Mouse (Mus musculus) CH12.LX (cell line): ENCODE data around the gene Hmcn1. TPM values are rescaled to one million over a fixed set of nuclear protein-coding genes. Genes with fewer than 3 reads are reported as not detected.

Experiments
- DNase-seq: peaks from one replicate; pipeline ENCODE4 v3.0.0-alpha.2; 2013; ENCODE audit errors: extremely low read depth
- H3K27ac ChIP-seq: 2 replicates; pipeline ENCODE4 v1.5.1; 2012; ENCODE audit warnings: low read depth, mild to moderate bottlenecking, control low read depth, moderate library complexity; ENCODE audit not compliant: insufficient read depth
- H3K27me3 ChIP-seq: replicated peaks from 2 replicates; pipeline ENCODE3; 2012; ENCODE audit warnings: inconsistent platforms
- H3K36me3 ChIP-seq, 2 experiments: replicated peaks in 1 of 2; 2 replicates each; pipeline versions ENCODE3 to v1.6.1; 2012; ENCODE audit warnings: inconsistent platforms in 1 of 2, low read length in 1 of 2, mild to moderate bottlenecking in 1 of 2, mixed read lengths in 1 of 2, moderate library complexity in 1 of 2; ENCODE audit not compliant: control insufficient read depth in 1 of 2, insufficient read depth in 1 of 2
- H3K4me1 ChIP-seq, 2 experiments: 2 replicates each; pipeline ENCODE4 v1.6.1; 2012; ENCODE audit warnings: inconsistent platforms in 1 of 2, moderate library complexity in 1 of 2; ENCODE audit not compliant: insufficient read depth in 2 of 2, control insufficient read depth in 1 of 2
- H3K4me2 ChIP-seq: 2 replicates; pipeline ENCODE4 v1.6.1; 2012; ENCODE audit warnings: low read depth, mild to moderate bottlenecking, control low read depth; ENCODE audit not compliant: poor library complexity, insufficient read depth, severe bottlenecking
- H3K4me3 ChIP-seq, 3 experiments: fragments of 150-350 bp in 1 of 3; sonication (generic) in 1 of 3; replicated peaks in 1 of 3; 2 replicates each; pipeline versions ENCODE3 to v1.5.1; 2011 to 2012; ENCODE audit warnings: low read depth in 2 of 3, low read length in 2 of 3, mild to moderate bottlenecking in 2 of 3, moderate library complexity in 2 of 3, control low read depth in 1 of 3, improper control_type of control experiment in 1 of 3, inconsistent platforms in 1 of 3, mixed read lengths in 1 of 3; ENCODE audit not compliant: poor library complexity in 1 of 3
- H3K79me2 ChIP-seq: replicated peaks from 2 replicates; pipeline ENCODE4 v1.6.1; 2012; ENCODE audit warnings: mild to moderate bottlenecking, moderate library complexity; ENCODE audit not compliant: control insufficient read depth, poor library complexity, insufficient read depth, severe bottlenecking; ENCODE audit errors: extremely low read depth
- H3K9ac ChIP-seq: 2 replicates; pipeline ENCODE4 v1.6.1; 2012; ENCODE audit warnings: low read depth, mild to moderate bottlenecking, control low read depth, moderate library complexity; ENCODE audit not compliant: insufficient read depth
- H3K9me3 ChIP-seq: replicated peaks from 2 replicates; pipeline ENCODE3; 2012; ENCODE audit warnings: low read length, inconsistent platforms, mixed read lengths
- BHLHE40 ChIP-seq: IDR thresholded peaks from 2 replicates; pipeline ENCODE4 v1.6.1; 2011; ENCODE audit warnings: mild to moderate bottlenecking, low read depth, low read length, improper control_type of control experiment
- CTCF ChIP-seq, 2 experiments: IDR thresholded peaks in 1 of 2; conservative IDR thresholded peaks in 1 of 2; 2 replicates each; pipeline ENCODE4 v1.5.1; 2011 to 2012; ENCODE audit warnings: low read depth in 2 of 2, low read length in 2 of 2, improper control_type of control experiment in 1 of 2, inconsistent platforms in 1 of 2, mild to moderate bottlenecking in 1 of 2, moderate library complexity in 1 of 2
- ELF1 ChIP-seq: IDR thresholded peaks from 2 replicates; pipeline ENCODE4 v1.6.1; 2014; ENCODE audit warnings: low read depth, mild to moderate bottlenecking, inconsistent platforms, low read length, improper control_type of control experiment
- KAT2A ChIP-seq: IDR thresholded peaks from 2 replicates; pipeline ENCODE4 v1.6.1; 2012; ENCODE audit warnings: low read length, improper control_type of control experiment, inconsistent platforms; ENCODE audit not compliant: insufficient replicate concordance
- MAX ChIP-seq: IDR thresholded peaks from 2 replicates; pipeline ENCODE4 v1.6.1; 2011; ENCODE audit warnings: low read length, improper control_type of control experiment
- MAZ ChIP-seq: IDR thresholded peaks from 2 replicates; pipeline ENCODE4 v1.6.1; 2012; ENCODE audit warnings: low read depth, mild to moderate bottlenecking, inconsistent platforms, low read length, improper control_type of control experiment, moderate library complexity
- MEF2A ChIP-seq: IDR thresholded peaks from 2 replicates; pipeline ENCODE4 v1.6.1; 2014; ENCODE audit warnings: low read depth, mild to moderate bottlenecking, inconsistent platforms, low read length, improper control_type of control experiment, borderline replicate concordance
- MXI1 ChIP-seq: IDR thresholded peaks from 2 replicates; pipeline ENCODE4 v1.6.1; 2011; ENCODE audit warnings: mild to moderate bottlenecking, low read depth, low read length, improper control_type of control experiment
- PAX5 ChIP-seq: IDR thresholded peaks from 2 replicates; pipeline ENCODE4 v1.6.1; 2012; ENCODE audit warnings: low read length, inconsistent platforms, mixed read lengths
- RCOR1 ChIP-seq: conservative IDR thresholded peaks from 2 replicates; pipeline ENCODE4 v1.6.1; 2012; ENCODE audit warnings: low read depth, mild to moderate bottlenecking, inconsistent platforms, low read length, improper control_type of control experiment
- SIN3A ChIP-seq: IDR thresholded peaks from 2 replicates; pipeline ENCODE4 v1.6.1; 2012; ENCODE audit warnings: low read length, improper control_type of control experiment, inconsistent platforms
- UBTF ChIP-seq: IDR thresholded peaks from 2 replicates; pipeline ENCODE4 v1.6.1; 2012; ENCODE audit warnings: low read depth, mild to moderate bottlenecking, inconsistent platforms, low read length, improper control_type of control experiment, moderate library complexity
- USF1 ChIP-seq: IDR thresholded peaks from 2 replicates; pipeline ENCODE4 v1.6.1; 2014; ENCODE audit warnings: low read depth, mild to moderate bottlenecking, inconsistent platforms, low read length, improper control_type of control experiment
- USF2 ChIP-seq: conservative IDR thresholded peaks from 2 replicates; pipeline ENCODE4 v1.6.1; 2011; ENCODE audit warnings: low read depth, low read length, improper control_type of control experiment
- ZNF384 ChIP-seq: IDR thresholded peaks from 2 replicates; pipeline ENCODE4 v1.6.1; 2012; ENCODE audit warnings: low read depth, low read length, improper control_type of control experiment, inconsistent platforms
- dilution Hi-C: fragments of 300-500 bp; cut with MboI; formaldehyde crosslinking; loops from 2 replicates; pipeline ENCODE4 v1.14.3; 2020; ENCODE audit warnings: low sequenced_read_pairs; ENCODE audit not compliant: extremely low pct_unique_long_range_greater_than_20kb, extremely low pct_ligation_motif_present
- in situ Hi-C: fragments of 300-500 bp; cut with MboI; formaldehyde crosslinking; loops from 3 replicates; pipeline ENCODE4 v1.14.3; 2019; ENCODE audit warnings: low sequenced_read_pairs, low pct_ligation_motif_present, low pct_unique_long_range_greater_than_20kb, mixed read lengths
- polyA plus RNA-seq: library from polyadenylated mRNA; unstranded; fragments of >175 nt; gene quantifications from 2 replicates; pipeline ENCODE4 v1.2.1, GENCODE M21; 2012; ENCODE audit warnings: low read depth; ENCODE audit not compliant: insufficient read length
- total RNA-seq, 2 experiments: library from RNA; depleted of rRNA; stranded (reverse); fragments of 300-350 nt in 1 of 2; fragments of >200 nt in 1 of 2; gene quantifications; 2 replicates each; pipeline ENCODE4 v1.2.3; 2012 to 2014

Hmcn1 gene
- total and polyA plus RNA-seq, 3 experiments = under 0.01 to 0.04 (median 0.01) TPM

- no peaks in the 10 kb centered on the region for H3K36me3 ChIP-seq
- H3K27ac ChIP-seq = no peak overlapping the region
- no peaks in the 10 kb centered on the region for H3K27me3 ChIP-seq
- no peak overlapping the region for H3K4me3 ChIP-seq
- no peaks in the 10 kb centered on the region for H3K9me3 ChIP-seq
- TF ChIP-seq MAX (no peak), SIN3A (no peak), PAX5 (no peak), UBTF (no peak)
- H3K4me2 ChIP-seq = no peak overlapping the region
- DNase-seq = no peak
- H3K9ac ChIP-seq = no peak overlapping the region
- no peaks in the 10 kb centered on the region for H3K79me2 ChIP-seq
- H3K4me1 ChIP-seq = no peaks in the 10 kb centered on the region
- dilution Hi-C loops (no loop called here), in situ Hi-C loops (no loop called here)
Observed at GRCm38 (mm10) chr1:150913586-150914136, 79.6 kb downstream of the Hmcn1 start.

- H3K79me2 ChIP-seq = no peaks in the 10 kb centered on the region
- H3K4me2 ChIP-seq = no peak overlapping the region
- H3K4me3 ChIP-seq = no peak overlapping the region
- H3K4me1 ChIP-seq = no peaks in the 10 kb centered on the region
- H3K36me3 ChIP-seq = no peaks in the 10 kb centered on the region
- TF ChIP-seq BHLHE40 (no peak), USF1 (no peak), MEF2A (no peak), RCOR1 (no peak), MAZ (no peak), ELF1 (no peak), KAT2A (no peak), USF2 (no peak), ZNF384 (no peak), SIN3A (no peak), MXI1 (no peak), CTCF (conservative IDR thresholded peaks at IDR 0.05 in 1 of 2, IDR thresholded peaks at IDR 0.05 in 1 of 2; ENCODE audit: low read depth in 2 of 2, low read length in 2 of 2) (no peak)
- H3K9ac ChIP-seq = no peak overlapping the region
- in situ Hi-C loops (no loop called here), dilution Hi-C loops (no loop called here)
- no peak for DNase-seq
- H3K9me3 ChIP-seq = no peaks in the 10 kb centered on the region
- H3K27ac ChIP-seq = no peak overlapping the region
- no peaks in the 10 kb centered on the region for H3K27me3 ChIP-seq
Observed at GRCm38 (mm10) chr1:150909642-150910041, 83.6 kb downstream of the Hmcn1 start.
